Mouse (Mus musculus) olfactory bulb, adult 2 months (tissue): ENCODE results near the gene Ly6g5c.

Experiments
- CTCF ChIP-seq: fragments of 200-500 bp; IDR thresholded peaks from 2 replicates; pipeline ENCODE4 v1.5.1; 2012; ENCODE audit warnings: low read depth, mild to moderate bottlenecking, low read length, moderate library complexity; ENCODE audit not compliant: insufficient read depth
- POLR2A ChIP-seq: fragments of 200-500 bp; IDR thresholded peaks from 2 replicates; pipeline ENCODE4 v1.6.1; 2012; ENCODE audit warnings: mild to moderate bottlenecking, low read depth, low read length, moderate library complexity; ENCODE audit not compliant: insufficient read depth

DNA sequence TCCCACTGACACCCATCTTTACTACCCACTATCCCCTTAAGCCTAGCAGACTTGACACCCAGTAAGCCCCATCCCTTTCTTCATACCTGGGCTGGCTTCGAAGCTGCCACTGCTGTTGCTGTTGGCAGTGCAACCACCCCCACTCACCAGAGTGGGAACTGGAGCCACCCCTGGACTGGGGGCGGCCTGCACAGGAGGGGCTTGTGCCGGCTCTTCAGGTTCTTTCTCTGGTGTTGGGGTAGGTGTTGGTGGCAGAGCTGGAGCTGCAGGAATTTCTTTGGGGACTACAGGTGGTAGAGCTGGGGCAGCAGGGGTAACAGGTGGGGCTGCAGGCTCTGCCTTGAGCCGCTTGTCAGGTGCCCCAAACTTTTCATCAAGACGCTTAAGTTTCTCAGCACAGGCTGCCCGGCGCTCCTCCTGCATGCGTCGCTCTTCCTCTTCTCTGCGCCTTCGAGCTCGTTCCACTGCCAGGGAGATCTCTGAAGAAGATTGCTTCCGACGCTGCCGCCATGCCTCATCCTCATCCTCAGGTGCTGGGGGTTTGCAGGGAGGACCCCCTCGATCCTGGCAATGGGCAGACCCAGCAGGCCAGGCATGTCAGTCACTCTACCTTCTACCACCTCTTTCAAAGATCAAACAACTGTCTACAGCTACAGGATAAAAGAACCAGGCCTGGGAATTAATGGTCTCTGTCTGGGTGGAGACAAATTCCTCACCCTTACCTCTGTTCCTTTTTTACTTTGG lies 50.9 kb downstream of the Ly6g5c start:
- TF ChIP-seq POLR2A: no peak
- TF ChIP-seq CTCF: no peak
